Mouse (Mus musculus) activated CD4-positive, CD25-positive, alpha-beta regulatory T cell, adult 9 weeks (primary cell): ENCODE data around the gene Csrnp3. TPM values are rescaled to one million over a fixed set of nuclear protein-coding genes. Genes with fewer than 3 reads are reported as not detected.

ENCODE experiments used
- polyA plus RNA-seq: library from polyadenylated mRNA; unstranded; fragments of 100-300 nt; shearing (Covaris generic); gene quantifications from one replicate; pipeline ENCODE4 v1.2.1, GENCODE M21; 2017

Csrnp3 gene
- not detected for polyA plus RNA-seq

GRCm38 (mm10) chr2:65845551-65845950 is at the start of gene Csrnp3:
TSS of gene Csrnp3 (plus strand) at chr2:65845767.

Other genes with a start within 250 kb of the Csrnp3 start
- not detected for gene Scn2a, start 225.0 kb upstream of the Csrnp3 start, polyA plus RNA-seq